Mouse (Mus musculus) naive thymus-derived CD4-positive, alpha-beta T cell, adult 2 months (primary cell): ENCODE measurements around the gene Atp11c.
A peak's percentile ranks its signal among the peaks of the same experiment; 100 is the strongest.

ENCODE experiments used
- DNase-seq: peaks from one replicate; pipeline ENCODE4 v3.0.0-alpha.2; 2011; ENCODE audit warnings: low read depth

Gene Atp11c

DNA sequence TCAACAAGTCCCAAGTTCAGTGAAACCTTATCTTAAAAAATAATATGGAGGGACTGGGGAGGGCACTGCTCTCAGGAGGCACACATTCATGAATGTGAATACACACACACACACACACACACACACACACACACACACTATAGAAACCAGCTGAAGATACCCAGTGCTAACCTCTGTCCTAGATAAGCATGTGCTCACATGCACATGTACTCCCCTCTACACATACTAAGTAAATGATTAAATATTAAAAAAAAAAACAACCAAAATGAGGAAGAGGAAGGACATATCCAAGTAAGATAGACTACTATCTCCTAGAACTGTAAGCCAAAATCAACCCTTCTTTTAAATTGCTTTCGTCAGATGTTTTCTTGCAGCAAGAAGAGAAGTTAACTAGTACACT lies 205.6 kb downstream of the Atp11c start:
- no peak for DNase-seq

GRCm38 (mm10) chrX:60381711-60382110 lies 210.8 kb downstream of the Atp11c start:
- DNase-seq = no peak

- no peak for DNase-seq
Observed at GRCm38 (mm10) chrX:60380386-60380785, 212.1 kb downstream of the Atp11c start.

DNA sequence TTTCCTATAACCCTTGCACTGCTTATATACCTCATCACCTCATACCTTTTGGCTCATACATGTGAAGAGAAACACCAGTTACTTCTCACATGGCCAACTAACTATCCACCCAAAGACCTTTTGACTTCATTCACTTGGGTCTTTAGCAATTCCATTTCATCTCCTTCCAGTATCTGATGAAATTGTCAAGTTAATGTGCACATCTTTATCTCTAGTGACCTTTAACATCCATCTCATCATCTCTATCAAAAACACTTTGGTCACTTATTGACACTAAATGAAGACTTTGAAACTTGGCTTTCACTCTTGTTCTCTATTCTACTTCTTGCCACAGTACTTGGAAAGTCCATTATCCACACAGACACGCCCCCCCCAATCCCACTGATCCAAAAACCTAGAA lies 243.8 kb downstream of the Atp11c start:
- DNase-seq = no peak

DNA sequence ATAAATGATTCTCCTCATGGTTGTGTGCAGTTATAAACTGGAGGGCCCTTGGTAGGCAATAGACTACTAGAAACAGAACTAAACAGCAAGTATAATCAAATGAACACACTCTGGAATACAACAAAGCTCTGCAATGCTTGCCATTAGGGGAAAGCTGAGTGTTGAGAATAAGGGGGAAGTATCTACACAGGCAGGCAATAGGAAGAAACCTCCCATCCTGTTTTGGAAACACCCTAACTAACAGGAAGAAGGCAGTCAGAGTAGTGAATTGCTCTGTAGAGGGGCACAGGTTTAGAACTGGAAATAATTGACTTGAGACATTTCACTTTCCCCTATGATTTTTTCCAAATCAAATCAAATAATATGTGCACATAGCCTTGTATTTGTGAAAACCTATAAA lies 247.1 kb downstream of the Atp11c start:
- DNase-seq = peak; percentile 19

GRCm38 (mm10) chrX:60344991-60345390 lies 247.5 kb downstream of the Atp11c start:
- DNase-seq = no peak

DNA sequence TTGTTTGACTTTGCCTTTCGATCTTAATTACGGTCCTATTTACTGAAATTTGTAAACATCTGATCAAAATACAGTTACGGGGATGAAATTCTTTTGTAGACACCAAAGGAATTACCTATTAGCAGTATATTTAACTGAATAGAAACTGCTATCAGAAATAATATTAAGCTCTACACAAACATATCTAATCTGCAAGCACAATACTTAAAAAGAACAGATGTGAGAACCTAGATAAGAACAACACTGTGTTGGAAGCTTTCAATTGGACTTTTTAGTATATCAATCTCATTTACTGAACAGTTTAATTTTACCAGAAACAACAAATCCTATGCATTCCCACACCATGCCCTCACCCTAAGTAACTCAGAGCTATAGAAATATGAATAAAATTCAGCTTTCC lies 262.8 kb downstream of the Atp11c start:
- no peak for DNase-seq

GRCm38 (mm10) chrX:60321321-60321720 lies 271.2 kb downstream of the Atp11c start:
- DNase-seq = no peak

- no peak for DNase-seq
Observed at GRCm38 (mm10) chrX:60317661-60318060, 274.8 kb downstream of the Atp11c start.

- DNase-seq = no peak
Observed at GRCm38 (mm10) chrX:60292335-60292734, 300.2 kb downstream of the Atp11c start.

DNA sequence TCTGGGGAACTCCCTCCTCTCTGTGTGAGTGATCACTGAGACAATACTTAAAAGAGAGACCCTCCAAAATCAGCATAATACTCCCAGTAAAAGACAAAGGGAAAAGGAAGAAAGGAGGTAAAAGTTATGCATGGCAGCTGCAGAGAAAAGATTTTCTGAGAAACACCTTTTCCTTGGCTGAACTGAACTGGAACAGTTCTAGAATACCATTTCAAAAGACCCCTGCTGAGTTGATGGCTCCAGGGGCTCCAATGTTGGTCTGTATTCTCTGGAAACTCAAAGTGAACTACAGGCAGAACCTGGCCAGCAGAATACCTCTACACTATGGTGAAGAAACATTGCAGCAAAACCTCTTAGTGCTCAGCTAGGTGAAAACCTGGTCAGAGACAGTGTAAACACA lies 337.2 kb downstream of the Atp11c start:
- DNase-seq = no peak

- no peak for DNase-seq
Observed at GRCm38 (mm10) chrX:60187726-60188125, 404.8 kb downstream of the Atp11c start.

DNA sequence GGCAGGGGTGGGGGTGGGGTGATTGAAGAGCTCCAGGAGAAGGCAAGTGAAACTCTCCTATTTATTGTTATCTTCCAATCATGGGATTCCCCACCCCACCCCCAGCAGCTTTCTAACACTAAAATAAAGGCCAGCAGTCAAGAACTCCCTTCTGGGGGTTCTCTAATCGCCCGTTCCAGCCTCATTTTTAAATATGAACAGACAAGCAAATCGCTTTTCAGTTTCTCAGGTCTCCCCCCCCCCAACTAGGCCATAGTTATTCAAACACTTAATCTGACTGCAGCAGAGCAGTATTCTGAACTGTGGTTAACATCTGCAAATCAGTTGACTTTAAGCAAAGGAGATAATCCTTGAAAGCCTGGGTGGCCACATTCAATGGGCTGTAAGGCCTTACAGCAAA lies 409.9 kb downstream of the Atp11c start:
- no peak for DNase-seq

DNA sequence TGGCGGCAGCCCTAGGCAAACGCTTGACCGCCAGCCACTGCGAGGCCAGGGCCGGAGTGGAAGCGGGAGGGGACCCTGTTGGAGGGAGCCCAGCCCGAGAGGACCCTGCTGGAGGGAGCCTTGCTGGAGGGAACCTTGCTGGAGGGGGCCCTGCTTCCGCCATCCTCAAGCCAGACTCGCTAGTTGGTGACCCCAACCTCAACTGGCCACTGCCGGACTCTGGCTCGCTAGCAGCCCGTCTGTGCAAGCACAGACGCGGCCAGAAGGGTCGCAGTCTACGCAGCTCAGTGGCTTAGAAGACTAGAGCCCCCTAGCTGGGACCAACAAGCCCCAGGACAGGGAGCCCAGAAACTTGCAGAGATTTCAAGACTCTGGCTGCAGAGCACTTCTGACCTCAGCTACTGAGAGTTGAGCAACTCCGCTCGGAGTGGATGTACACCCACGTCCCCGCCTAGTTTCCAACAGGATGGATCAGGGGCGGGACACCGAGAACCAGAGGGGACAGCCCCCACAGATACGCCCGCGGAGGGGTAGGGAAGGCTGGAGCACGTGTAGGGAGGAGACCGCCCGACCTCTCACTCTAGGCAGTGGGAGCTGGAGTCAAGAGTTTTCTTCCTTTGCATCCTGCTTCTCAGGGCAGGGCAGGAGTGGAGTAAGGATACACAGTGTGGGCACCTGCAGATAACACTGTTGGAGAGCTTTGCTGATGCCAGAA lies 413.6 kb downstream of the Atp11c start, which contains the start of gene Mcf2:
Gene Mcf2 (minus strand): TSS at position 346 of the 715 bp plus-strand sequence.
- no peak for DNase-seq

DNA sequence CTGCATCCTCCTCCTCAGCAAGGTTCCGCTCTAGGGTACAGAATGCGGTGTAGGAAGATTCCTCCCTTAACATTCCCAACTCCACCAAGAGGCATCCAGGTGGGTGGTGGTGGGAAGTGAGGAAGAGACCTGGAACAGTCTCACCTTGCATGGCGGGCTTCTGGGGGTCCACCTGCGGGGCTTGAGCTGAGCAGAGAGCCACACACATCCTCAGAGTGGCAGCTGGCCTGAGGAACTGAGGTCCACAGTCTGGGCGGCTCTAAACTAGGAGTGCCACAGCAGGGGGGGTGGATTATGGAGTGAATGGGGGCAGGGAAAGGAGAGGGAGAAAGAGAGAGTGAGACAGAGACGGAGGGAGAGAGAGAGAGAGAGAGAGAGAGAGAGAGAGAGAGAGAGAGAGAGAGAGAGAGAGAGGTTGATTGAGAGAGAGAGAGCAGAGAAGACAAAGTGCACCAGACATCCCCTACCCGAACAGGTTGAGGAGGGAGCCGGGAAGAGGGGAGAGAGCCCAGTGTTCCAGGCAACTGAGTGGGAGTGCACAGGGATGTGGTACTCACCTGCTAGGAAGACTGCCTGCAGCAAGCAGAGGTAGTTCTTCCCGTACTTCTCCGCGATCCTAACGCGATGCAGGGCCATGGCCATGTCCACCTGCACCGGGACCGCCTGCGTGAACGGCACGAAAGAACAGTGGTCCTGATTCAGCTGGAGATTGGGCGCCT lies 414.3 kb downstream of the Atp11c start:
- no peak for DNase-seq
